Mouse (Mus musculus): ENCODE data around the gene Gm10188. TPM values are rescaled to one million over a fixed set of nuclear protein-coding genes. Genes with fewer than 3 reads are reported as not detected.

Gene Gm10188
- polyA plus RNA-seq, 1 experiment from 2014 or later, result not detected

DNA sequence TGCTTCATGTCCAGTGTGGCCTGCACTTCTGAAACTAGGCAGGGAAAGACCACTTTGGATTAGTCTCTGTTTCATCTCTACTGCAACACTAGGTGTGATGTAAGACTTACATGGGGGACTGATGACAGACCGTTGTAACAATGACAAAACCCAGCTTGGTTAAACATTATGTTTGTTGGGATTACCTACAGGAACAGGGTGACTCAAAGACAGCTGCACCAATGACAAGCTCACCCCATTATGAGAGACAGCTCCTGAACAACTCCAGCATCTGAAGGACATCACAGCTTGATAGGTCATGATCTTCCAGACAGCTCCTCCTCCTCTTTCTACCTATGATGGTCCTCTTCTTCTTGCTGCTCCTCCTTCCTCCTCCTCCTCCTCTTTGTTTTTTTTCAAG, 30.8 kb upstream of the Gm10188 start:
- Histone ChIP-seq H3K4me2 (no peak overlapping the region), H3K4me3 (replicated peaks) (no peak overlapping the region), H3K36me3 (no peaks in the 10 kb centered on the region), H3K27ac (no peak overlapping the region), H3K9ac (no peak overlapping the region), H3K4me1 (peaks cover 4% of the 10 kb centered on the region), H3K9me3 (replicated peaks) (no peaks in the 10 kb centered on the region), H3K27me3 (no peaks in the 10 kb centered on the region)
- WGBS, result 96% methylated on average over 1 of the region's 1 CpGs
- no peak for ATAC-seq (replicated peaks; ENCODE audit: low FRiP score)

DNA sequence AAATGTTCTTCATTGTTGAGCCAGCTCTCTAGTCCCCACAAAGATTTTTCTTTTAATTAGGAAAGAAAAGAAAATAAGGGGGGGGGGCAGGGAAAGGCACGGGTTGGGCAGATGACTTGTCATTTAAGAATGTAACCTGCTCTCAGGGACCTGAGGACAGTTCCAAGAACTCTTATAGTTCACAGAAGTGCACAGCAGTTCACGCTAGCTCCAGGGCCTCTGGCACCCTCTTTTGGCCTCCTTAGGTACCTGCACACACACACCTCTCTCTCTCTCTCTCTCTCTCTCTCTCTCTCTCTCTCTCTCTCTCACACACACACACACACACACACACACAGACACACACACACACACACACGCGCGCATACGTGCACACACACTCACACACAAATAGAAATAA, 24.9 kb upstream of the Gm10188 start:
- H3K27me3 ChIP-seq, result no peaks in the 10 kb centered on the region
- H3K9me3 ChIP-seq (replicated peaks), result no peaks in the 10 kb centered on the region
- H3K9ac ChIP-seq, result no peak overlapping the region
- no peak overlapping the region for H3K4me2 ChIP-seq
- no peak overlapping the region for H3K4me3 ChIP-seq (replicated peaks)
- no peak for ATAC-seq (replicated peaks; ENCODE audit: low FRiP score)
- 85% methylated on average over 6 of the region's 6 CpGs for WGBS
- no peaks in the 10 kb centered on the region for H3K36me3 ChIP-seq
- H3K27ac ChIP-seq, result no peak overlapping the region
- H3K4me1 ChIP-seq, result no peaks in the 10 kb centered on the region

DNA sequence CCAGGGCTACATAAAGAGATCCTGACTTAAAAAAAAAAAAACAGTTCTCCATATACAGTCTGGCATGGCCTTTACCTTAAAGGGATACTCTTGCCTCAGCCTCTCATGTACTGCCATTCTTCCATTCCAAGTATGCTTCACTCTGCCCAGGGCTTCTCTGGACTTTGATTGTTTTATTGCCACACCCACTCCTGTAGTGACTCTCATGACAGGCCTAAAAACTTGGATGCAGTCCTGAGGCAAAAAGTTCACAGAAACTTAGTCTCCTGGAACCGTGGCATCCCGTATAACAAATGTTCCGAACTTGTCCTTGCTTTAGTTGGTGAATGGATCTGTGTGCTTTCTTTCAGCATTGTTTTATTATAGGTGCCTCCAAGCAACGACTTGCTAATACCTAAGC, 17.1 kb upstream of the Gm10188 start:
- Histone ChIP-seq H3K9me3 (replicated peaks) (no peaks in the 10 kb centered on the region), H3K4me2 (no peak overlapping the region), H3K4me3 (replicated peaks) (no peak overlapping the region), H3K27ac (no peak overlapping the region), H3K36me3 (no peaks in the 10 kb centered on the region), H3K9ac (no peak overlapping the region), H3K4me1 (no peaks in the 10 kb centered on the region), H3K27me3 (no peaks in the 10 kb centered on the region)
- 82% methylated on average over 4 of the region's 4 CpGs for WGBS
- ATAC-seq (replicated peaks; ENCODE audit: low FRiP score), result no peak

DNA sequence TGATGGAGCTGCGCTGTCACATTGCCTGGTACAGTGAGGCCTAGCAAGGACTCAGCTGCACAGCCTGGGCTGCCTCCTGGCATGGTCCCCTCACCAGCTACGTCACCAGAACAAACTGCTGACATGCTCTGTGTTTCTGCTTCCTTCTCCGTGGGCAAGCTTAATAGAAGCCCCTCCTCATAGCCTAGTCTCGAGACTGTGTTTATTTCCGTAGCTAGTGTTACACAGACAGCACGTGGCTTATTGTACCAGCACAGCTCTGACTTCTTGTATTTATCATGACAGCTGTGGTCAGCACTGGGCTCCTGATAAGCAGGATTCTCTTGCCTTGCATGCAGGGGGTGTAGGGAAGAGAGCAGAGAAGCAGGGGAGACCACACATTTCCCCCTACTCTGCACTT, 16.6 kb upstream of the Gm10188 start:
- no peak overlapping the region for H3K4me2 ChIP-seq
- no peak overlapping the region for H3K9ac ChIP-seq
- H3K27ac ChIP-seq, result no peak overlapping the region
- H3K9me3 ChIP-seq (replicated peaks), result no peaks in the 10 kb centered on the region
- H3K36me3 ChIP-seq, result no peaks in the 10 kb centered on the region
- no peak for ATAC-seq (replicated peaks; ENCODE audit: low FRiP score)
- no peaks in the 10 kb centered on the region for H3K4me1 ChIP-seq
- no peaks in the 10 kb centered on the region for H3K27me3 ChIP-seq
- WGBS, result 47% methylated on average over 6 of the region's 6 CpGs
- H3K4me3 ChIP-seq (replicated peaks), result no peak overlapping the region

DNA sequence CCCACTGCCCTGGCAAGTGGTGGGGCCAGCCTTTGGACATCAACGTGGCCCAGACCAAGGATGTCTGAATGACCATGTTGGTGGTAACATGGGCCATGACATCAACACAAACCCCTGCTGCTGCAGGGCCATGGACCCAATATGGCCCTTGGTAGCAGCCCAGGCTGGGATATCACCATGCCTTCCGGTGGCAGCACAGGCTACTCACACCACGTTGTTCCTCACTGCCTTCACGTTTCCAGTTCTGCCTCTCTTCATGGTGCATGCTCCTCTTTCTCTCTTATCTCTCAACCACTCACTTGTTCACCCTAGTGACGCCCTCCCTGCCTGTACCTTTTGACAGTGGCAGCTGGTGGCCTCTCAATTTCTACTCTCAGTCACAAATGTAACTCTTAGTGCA, 15.4 kb upstream of the Gm10188 start:
- no peak for ATAC-seq (replicated peaks; ENCODE audit: low FRiP score)
- Histone ChIP-seq H3K9me3 (replicated peaks) (no peaks in the 10 kb centered on the region), H3K4me3 (replicated peaks) (no peak overlapping the region), H3K27ac (no peak overlapping the region), H3K9ac (no peak overlapping the region), H3K4me2 (no peak overlapping the region), H3K36me3 (no peaks in the 10 kb centered on the region), H3K27me3 (no peaks in the 10 kb centered on the region), H3K4me1 (no peaks in the 10 kb centered on the region)
- WGBS, result 76% methylated on average over 5 of the region's 5 CpGs

DNA sequence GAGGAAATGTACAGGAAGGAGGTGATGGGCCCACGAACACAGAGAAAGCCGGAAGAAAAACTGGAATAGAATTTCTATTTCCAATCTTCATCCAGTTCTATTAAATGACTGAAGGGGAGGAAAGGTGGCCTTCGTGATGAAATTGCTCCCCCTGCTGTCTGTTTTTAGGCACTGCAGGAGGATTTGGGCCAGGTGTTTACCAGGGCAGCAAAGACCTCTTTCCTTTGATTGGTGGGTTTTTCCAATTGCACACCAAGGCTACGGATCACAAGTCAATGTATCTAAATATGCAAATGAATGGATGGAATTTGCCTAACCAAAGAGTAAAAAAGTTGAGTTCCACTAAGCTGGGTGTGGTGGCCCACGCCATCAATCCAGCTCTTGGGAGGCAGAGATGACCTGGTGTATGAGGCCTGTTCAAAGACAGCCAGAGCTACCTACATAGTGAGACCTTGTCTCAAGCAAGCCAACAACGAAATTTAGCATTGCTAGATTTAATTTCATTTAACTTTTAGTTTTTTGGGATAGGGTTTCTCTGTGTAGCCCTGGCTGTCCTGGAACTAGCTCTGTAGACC, 8.1 kb upstream of the Gm10188 start:
- Histone ChIP-seq H3K36me3 (no peaks in the 10 kb centered on the region), H3K27me3 (peaks cover 15% of the 10 kb centered on the region), H3K9me3 (replicated peaks) (no peaks in the 10 kb centered on the region), H3K9ac (no peak overlapping the region), H3K27ac (no peak overlapping the region), H3K4me3 (replicated peaks) (no peak overlapping the region), H3K4me1 (peaks cover 14% of the 10 kb centered on the region), H3K4me2 (no peak overlapping the region)
- WGBS, result 25% methylated on average over 6 of the region's 6 CpGs
- ATAC-seq (replicated peaks; ENCODE audit: low FRiP score), result no peak

DNA sequence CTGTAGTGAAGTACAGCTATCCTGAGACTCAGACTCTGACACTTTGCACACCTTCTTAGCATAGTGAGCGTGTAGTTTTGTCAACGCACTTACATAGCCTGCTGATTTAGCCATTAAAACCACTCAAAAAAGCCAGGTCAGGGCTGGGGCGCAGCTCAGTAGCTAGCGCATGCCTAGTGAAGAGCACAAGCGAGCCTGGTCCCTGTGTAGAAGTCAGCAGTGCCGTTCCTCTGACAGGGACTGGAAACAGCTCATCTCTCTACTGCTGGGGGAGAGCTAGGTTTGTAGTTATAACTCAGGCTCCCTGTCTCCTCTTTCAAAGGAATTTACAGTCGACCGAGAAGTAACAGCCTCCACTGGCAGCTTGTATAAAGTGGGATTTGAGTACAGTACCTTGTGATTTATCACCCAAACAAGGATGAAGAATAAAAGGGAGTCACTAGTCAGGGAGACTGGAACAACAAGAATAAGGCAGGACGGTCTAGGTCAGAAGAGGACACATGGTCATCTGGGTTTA, 5.2 kb upstream of the Gm10188 start:
- H3K9me3 ChIP-seq (replicated peaks), result no peaks in the 10 kb centered on the region
- ATAC-seq (replicated peaks; ENCODE audit: low FRiP score), result peak; percentile 43; the same call in 1 of the 2 replicates
- H3K36me3 ChIP-seq, result no peaks in the 10 kb centered on the region
- H3K9ac ChIP-seq, result no peak overlapping the region
- no peak overlapping the region for H3K27ac ChIP-seq
- H3K4me2 ChIP-seq, result no peak overlapping the region
- H3K27me3 ChIP-seq, result peaks cover 15% of the 10 kb centered on the region
- WGBS, result 29% methylated on average over 9 of the region's 9 CpGs
- H3K4me1 ChIP-seq, result peaks cover 14% of the 10 kb centered on the region
- H3K4me3 ChIP-seq (replicated peaks), result no peak overlapping the region

DNA sequence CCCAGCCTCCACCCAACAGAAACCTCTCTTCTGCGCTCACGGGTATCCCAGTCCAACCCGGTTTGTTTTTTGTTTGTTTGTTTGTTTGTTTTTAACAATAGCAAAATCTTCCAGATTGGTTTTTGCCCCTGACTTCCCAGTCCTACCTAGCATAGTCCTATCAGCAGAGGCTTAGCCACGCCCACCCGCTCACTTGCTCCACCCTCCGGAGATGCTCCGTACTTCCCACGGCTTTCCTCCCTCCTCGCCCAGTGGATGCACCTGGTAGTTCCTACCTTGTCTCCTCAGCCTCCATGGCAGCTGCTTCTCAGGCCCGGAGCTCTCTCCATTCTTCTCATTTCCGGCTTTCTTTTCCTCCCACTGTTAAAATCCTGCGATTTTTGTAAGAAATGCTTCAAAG, 4.0 kb upstream of the Gm10188 start:
- Histone ChIP-seq H3K27ac (no peak overlapping the region), H3K36me3 (no peaks in the 10 kb centered on the region), H3K4me2 (no peak overlapping the region), H3K27me3 (peaks cover 15% of the 10 kb centered on the region), H3K9me3 (replicated peaks) (no peaks in the 10 kb centered on the region), H3K4me3 (replicated peaks) (no peak overlapping the region), H3K9ac (no peak overlapping the region), H3K4me1 (peaks cover 14% of the 10 kb centered on the region)
- 26% methylated on average over 12 of the region's 12 CpGs for WGBS
- ATAC-seq (replicated peaks; ENCODE audit: low FRiP score), result no peak

DNA sequence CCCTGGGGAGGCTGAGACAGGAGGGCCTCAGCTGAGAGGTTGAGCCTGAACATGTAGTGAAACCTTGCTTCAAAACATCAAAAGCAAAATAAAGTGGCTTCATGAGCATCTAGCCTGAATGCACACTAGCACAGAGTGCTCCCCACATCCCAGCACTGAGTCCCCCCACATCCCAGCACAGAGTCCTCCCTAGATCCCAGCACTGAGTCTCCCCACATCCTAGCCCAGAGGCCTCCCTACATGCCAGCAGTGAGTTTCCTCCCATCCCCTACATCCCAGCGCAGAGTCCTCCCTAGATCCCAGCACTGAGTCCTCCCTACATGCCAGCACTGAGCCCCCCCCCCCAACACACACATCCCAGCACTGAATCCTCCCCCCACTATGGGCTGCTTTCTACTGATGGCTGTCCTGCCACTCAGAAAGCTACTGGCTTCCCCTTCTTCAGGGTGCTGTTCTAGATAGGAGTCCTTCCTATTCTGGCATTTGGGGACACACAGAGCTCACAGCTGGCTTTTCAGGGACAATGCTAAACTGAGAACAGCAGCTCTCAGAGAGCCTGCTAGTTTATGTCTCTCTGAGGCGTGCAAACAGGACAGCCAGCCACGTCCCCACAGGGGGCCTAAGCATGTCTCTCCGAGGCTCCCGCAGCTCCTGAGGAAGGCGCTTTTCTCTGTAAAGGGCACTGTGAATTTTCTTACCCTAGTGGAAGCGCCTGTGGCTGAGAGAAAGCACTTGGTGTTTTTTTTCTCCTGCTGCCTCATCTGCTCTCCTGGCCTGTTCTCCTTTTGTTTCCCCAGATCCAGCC, 2.1 kb upstream of the Gm10188 start:
- WGBS, result 47% methylated on average over 7 of the region's 7 CpGs
- H3K4me1 ChIP-seq, result peaks cover 14% of the 10 kb centered on the region
- H3K9ac ChIP-seq, result no peak overlapping the region
- ATAC-seq (replicated peaks; ENCODE audit: low FRiP score), result no peak
- H3K27me3 ChIP-seq, result peaks cover 15% of the 10 kb centered on the region
- H3K4me3 ChIP-seq (replicated peaks), result no peak overlapping the region
- no peaks in the 10 kb centered on the region for H3K9me3 ChIP-seq (replicated peaks)
- H3K27ac ChIP-seq, result no peak overlapping the region
- H3K36me3 ChIP-seq, result no peaks in the 10 kb centered on the region
- H3K4me2 ChIP-seq, result no peak overlapping the region

DNA sequence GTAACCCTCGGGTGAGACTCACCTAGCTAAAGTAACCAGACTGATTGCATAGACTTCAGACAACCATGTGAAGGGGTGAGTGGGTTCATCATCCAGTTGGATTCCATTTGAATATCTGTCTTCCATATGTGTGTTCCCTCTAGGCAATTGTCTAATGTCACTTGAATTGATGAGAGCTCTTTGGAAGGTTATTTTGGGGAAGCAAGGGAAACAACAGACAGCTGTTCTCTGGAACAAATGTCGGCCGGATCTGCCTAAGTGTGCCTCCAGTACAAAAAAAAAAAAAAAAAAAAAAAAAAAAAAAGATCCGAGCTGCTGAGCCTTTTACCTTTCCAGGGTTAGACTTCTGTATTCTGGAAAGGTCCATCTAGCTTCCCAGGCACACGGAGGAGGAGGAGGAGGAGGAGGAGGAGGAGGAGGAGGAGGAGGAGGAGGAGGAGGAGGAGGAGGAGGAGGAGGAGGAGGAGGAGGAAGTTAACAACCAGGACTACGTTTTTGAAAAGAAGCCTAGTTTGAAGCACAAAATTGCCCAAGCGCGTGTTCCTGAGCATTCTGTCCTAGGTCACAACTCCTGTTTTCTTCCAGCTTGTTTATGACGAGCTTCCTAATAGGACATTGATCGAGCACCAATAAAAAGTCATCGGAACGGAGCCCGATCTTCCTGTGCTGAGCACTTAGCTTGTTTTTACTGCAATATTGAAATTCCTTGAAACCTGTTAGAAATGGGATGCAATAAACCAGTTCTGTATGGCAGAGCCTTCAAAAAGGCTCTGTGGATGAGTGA, 3.1 kb downstream of the Gm10188 start:
- no peak overlapping the region for H3K4me2 ChIP-seq
- no peak overlapping the region for H3K27ac ChIP-seq
- no peak overlapping the region for H3K4me3 ChIP-seq (replicated peaks)
- WGBS, result 65% methylated on average over 11 of the region's 13 CpGs
- H3K36me3 ChIP-seq, result no peaks in the 10 kb centered on the region
- H3K9me3 ChIP-seq (replicated peaks), result no peaks in the 10 kb centered on the region
- ATAC-seq (replicated peaks; ENCODE audit: low FRiP score), result no peak
- no peaks in the 10 kb centered on the region for H3K4me1 ChIP-seq
- H3K9ac ChIP-seq, result no peak overlapping the region
- H3K27me3 ChIP-seq, result peaks cover 5% of the 10 kb centered on the region

DNA sequence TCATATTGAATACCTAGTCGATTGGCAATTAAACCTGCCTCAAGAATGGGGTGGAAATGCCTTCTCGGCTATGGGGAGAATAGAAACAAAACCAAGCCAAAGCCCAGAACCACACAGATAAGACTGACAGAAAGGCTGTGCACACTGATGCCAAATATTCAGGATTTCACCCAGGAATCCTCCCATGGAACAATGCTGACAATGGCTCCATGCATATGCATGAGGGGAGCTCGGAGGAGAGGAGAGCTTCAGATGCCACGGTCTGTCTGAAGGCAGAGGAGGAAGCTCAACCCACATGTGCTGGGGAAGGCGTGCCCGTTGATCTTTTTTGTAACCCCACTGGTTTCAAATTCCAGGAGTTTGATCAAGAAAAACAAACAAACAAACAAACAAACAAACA, 7.4 kb downstream of the Gm10188 start:
- Histone ChIP-seq H3K27me3 (peaks cover 13% of the 10 kb centered on the region), H3K4me3 (replicated peaks) (no peak overlapping the region), H3K9ac (no peak overlapping the region), H3K4me2 (no peak overlapping the region), H3K9me3 (replicated peaks) (no peaks in the 10 kb centered on the region), H3K27ac (no peak overlapping the region), H3K4me1 (no peaks in the 10 kb centered on the region), H3K36me3 (no peaks in the 10 kb centered on the region)
- ATAC-seq (replicated peaks; ENCODE audit: low FRiP score), result no peak
- 44% methylated on average over 6 of the region's 6 CpGs for WGBS

DNA sequence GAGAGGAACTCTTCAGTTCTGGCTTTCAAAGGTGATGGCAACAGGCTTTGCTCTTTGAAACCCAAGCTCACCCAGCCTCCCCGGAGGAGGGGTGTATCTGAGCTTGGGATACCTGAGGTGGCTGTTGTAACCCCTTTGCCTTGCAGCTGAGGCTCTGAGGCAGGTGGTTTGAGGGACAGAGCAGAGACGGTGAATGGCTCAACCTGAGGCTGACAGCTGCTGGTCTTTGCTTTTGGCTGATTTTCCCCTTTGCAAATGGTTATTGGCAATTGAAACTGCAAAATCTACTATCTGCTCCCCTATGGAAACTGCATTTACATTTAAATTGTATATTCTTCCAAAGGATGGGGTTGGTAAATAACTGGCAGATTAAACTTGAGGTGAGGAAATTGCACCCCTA, 7.9 kb downstream of the Gm10188 start:
- Histone ChIP-seq H3K36me3 (no peaks in the 10 kb centered on the region), H3K4me2 (no peak overlapping the region), H3K9me3 (replicated peaks) (no peaks in the 10 kb centered on the region), H3K4me3 (replicated peaks) (no peak overlapping the region), H3K27me3 (peaks cover 13% of the 10 kb centered on the region), H3K9ac (no peak overlapping the region), H3K27ac (no peak overlapping the region), H3K4me1 (no peaks in the 10 kb centered on the region)
- 49% methylated on average over 2 of the region's 2 CpGs for WGBS
- no peak for ATAC-seq (replicated peaks; ENCODE audit: low FRiP score)
